Mouse (Mus musculus) ovary, postnatal 14 days (tissue): Measurements from ENCODE around the gene Itgal.
"Not testable (repeated sequence)": the region's sequence is repeated elsewhere in the genome, so short reads cannot be mapped to it uniquely, and the experiment has no call there.

Experiments
- DNase-seq: peaks from one replicate; pipeline ENCODE4 v3.0.0; 2022; ENCODE audit warnings: low spot score

Itgal gene

GRCm38 (mm10) chr7:127296098-127296497, at the start of gene Itgal:
Gene Itgal, plus strand, starts transcription at chr7:127296260.
- no peak for DNase-seq

DNA sequence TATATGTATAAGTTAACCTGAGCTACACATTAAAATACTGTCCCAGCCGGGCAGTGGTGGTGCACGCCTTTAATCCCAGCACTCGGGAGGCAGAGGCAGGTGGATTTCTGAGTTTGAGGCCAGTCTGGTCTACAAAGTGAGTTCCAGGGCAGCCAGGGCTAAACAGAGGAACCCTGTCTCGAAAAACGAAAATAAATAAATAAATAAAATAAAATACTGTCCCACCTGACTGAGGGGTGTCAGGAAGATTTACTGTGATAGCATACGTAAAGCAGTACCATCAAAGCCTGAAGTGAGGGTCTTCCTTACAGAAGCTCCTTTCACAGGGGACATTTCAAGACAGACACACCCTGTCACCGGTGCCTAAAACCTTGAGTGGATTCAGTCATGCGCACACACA, 45.5 kb upstream of the Itgal start:
- not testable (repeated sequence) for DNase-seq

DNA sequence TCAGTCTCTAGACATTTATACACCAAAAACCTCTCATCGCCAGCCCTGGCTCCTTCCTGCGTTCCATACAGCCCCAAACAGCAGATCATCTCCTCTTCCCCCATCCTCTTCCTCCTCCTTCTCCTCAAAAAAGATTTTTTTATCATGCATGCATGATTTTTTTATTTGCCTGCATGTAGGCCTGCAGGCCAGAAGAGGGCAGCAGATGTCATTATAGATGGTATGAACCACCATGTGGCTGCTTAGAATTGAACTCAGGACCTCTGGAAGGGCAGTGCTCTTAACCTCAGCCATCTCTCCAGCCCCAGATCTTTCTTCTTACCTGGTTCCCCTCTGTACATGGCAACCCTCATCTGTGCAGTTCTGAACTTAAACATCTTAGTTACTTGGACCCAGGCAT, 43.6 kb upstream of the Itgal start:
- no peak for DNase-seq

DNA sequence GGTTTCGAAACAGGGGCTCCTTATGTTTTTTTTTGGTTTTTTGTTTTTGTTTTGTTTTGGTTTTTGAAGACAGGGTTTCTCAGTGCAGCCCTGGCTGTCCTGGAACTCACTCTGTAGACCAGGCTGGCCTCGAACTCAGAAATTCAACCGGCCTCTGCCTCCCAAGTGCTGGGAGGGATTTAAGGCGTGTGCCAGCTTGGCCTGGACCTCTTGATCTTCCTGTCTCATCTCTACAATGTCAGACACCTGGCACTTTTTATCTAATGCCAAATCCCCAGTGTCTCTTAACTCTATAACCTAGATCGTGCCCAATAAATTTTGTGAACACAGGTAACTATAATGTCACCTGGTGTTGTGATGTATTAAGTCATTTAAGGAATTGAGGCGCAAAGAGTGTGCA, 42.7 kb upstream of the Itgal start:
- no peak for DNase-seq

GRCm38 (mm10) chr7:127253821-127254769, 42.0 kb upstream of the Itgal start:
- peak; percentile 85 for DNase-seq

GRCm38 (mm10) chr7:127255008-127255407, 41.1 kb upstream of the Itgal start:
- no peak for DNase-seq

- DNase-seq = no peak
These were observed 40.1 kb upstream of the Itgal start for GRCm38 (mm10) chr7:127255965-127256364.

DNA sequence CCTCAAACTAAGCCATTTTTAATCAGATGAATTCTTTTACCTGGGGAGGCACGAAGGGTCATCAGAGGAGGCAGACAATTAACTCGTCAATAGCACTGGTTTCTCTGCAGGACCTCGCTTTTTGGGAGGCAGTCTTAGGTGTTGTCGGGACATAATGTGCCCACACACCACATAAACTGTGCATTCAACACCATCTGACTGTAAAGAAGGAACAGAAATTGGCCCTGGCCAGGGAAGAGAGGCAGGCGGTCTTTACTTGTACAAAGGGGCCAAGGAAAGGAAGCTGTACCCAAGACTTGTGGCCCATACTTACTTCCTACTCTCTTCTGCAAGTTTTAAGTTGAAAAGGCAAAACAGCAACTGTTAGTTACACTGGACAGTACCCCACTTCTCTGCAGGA, 39.5 kb upstream of the Itgal start:
- no peak for DNase-seq

DNA sequence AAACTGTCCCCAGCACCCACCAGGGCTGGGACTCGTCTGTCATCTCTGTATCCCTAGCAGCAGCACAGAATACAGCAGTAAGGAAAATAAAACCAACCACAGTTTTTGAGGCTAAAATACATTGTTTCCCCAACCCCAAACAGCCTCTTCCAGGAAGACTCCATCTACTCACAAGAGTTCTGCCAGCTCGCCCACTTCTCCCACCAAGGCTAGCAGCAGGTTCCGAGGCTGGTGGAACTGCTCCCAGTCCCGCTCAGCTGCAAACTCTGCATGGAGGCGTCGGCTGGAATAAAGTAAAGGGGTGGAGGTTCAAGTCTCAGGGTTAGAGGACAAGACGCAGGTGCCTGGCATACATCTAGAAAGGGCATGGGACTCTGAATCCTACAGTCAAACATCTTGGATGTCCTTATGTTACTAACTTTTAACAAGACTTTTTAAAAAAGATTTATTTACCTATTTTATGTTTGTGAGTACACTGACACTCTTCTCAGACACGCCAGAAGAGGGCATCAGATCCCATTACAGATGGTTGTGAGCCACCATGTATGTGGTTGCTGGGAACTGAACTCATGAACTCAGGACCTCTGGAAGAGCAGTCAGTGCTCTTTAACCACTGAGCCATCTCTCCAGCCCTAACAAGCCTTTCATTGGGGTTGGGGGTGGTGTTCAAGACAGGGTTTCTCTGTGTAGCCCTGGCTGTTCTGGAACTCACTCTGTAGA, 36.7 kb upstream of the Itgal start:
- no peak for DNase-seq

DNA sequence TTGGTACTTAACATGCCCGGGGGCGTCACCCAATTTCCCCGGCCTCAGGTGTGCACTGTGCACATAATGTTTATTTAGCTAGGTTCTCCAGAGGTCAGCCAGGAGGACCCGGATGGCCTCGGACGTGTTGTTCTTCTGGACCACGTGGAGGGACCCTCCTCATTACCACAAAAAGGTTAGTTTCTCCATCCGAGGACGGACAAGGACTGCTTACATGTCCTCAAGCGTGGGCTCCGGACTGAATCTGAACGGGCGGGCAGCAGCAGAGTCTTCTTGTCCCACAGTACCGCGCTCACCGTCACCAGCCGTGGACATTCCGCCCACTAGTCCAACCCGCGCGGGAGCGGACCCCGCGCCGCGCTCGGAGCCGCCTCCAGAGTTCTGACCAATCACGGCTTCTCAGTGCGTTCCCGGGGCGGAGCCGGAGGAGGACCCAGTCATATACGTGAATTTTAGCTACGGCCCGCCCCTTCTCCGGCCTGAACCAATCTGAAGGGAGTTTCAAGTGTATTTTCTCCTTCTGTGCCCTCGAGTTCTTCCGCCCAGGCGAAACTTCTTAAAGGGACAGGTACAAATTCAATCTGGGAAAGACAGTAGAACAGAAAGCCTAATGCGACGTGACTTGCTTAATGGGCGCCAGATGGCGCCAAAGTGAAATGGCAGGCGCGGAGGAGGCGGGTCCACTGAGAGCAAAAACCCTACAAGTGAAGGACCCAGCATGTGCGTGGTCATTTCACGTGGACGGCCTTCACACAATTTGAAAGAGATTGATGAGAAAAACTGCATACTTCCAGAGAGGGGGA, 35.5 kb upstream of the Itgal start, which contains the start of gene Dctpp1:
Gene Dctpp1, minus strand, starts transcription at position 401 of the 803 bp plus-strand sequence.
- DNase-seq = peak; percentile 88

DNA sequence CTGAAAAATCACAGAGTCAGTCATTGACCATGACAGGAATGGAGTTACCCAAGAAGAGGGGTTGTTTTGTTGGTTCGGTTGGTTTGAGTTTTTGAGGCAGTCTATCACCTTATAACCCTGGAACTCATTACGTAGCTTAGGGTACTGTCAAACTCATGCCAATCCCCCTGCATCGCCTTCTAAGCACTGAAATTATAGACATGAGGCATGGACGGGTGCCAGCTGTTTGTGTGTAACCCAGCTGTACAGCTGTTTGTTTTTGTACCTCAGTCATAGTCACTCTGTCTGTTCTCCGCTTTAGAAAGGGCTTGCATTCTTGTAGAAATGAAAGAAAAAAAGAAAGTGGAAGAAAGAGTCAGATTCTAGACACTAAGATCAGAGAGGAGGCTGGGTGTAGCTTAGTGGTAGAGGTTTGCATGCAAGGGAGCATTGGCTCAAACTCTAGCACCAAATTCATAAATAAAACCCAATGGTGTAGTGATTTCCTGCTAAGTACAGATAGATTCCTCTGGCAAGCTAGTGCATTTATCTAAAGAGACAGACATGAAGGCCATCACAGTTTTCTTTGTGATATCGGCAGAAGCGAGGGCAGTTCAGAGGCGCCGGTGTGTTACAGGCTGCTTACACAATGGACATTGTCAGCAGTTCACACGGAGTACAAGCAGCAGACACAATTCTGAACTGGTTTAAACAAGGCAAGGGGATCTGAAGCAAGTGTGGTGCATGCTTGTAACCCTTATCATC, 33.7 kb upstream of the Itgal start:
- no peak for DNase-seq

- DNase-seq = no peak
These were observed 32.5 kb upstream of the Itgal start for GRCm38 (mm10) chr7:127263526-127263925.

DNA sequence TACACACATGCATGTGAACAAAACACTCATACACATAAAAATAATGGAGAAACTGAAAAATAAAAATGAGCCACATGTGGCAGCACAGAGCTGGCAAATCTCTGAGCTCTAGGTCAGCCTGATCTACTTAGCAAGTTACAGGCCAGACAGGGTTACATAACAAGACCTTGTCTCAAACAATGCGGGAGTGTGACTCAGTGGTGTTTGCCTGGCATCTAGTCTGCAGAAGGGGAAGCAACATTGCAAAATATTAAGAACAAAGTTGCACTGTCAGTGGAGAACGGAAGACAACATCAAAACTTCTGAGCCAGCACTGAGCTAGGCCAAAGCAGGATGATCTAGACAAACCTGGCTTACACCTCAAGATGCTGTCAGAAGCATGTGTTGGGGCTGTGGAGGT, 25.8 kb upstream of the Itgal start:
- DNase-seq = no peak

DNA sequence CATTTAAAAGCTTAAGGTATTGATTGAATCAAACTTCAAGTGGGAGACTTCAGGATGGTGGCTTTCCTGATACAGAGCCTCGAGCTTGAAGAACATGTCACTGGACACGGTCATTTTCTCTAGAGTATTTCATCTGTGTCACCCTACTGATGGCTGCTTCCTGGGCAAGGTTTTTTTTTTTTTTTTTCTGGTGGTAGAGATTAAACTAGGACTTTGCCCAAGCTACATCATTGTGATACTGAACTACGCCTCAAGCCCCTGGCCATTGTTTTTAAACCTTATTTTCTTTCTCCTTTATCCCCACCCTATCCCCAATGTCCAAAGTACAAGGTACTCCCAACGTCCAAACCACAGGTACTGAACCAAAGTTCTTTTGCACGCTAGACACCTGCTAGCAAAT, 25.4 kb upstream of the Itgal start:
- no peak for DNase-seq

DNA sequence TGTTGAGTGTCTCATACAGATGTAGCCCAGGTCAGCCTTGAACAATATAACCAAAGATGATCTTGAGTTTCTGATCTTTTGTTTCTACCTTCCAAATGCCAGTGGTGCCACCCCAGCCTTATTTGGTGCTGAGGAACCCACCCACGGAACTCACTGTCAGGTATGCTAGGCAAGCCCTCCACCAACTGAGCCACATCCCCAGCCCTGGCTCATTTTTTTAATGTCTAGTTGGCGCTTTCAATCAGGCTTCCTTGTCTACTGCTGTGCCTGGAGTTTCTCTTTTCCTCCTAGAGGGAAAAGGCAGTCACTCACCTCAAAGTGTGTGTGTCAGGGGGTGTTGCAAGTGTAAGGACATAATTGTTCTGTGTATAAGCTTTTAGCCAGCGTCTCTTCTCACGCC, 25.0 kb upstream of the Itgal start:
- no peak for DNase-seq

DNA sequence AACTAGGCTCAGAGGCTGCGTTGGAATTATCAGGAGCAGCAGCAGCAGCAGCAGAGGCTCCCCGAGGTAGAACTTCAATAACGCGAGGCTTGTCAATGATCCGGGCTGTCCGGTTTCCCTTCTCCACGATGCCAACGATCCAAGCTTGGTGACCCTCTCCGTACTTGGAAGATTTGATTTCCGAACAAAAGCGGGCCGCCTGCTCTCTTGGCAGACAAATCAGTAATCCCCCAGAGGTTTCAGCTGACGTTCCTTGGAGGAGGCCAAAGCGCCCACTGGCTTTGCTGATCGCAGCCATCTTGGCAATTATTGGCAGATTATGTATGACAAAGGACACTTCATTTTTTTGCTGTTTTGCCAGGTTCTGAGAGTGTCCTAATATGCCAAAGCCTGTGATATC, 23.5 kb upstream of the Itgal start:
- DNase-seq = no peak

DNA sequence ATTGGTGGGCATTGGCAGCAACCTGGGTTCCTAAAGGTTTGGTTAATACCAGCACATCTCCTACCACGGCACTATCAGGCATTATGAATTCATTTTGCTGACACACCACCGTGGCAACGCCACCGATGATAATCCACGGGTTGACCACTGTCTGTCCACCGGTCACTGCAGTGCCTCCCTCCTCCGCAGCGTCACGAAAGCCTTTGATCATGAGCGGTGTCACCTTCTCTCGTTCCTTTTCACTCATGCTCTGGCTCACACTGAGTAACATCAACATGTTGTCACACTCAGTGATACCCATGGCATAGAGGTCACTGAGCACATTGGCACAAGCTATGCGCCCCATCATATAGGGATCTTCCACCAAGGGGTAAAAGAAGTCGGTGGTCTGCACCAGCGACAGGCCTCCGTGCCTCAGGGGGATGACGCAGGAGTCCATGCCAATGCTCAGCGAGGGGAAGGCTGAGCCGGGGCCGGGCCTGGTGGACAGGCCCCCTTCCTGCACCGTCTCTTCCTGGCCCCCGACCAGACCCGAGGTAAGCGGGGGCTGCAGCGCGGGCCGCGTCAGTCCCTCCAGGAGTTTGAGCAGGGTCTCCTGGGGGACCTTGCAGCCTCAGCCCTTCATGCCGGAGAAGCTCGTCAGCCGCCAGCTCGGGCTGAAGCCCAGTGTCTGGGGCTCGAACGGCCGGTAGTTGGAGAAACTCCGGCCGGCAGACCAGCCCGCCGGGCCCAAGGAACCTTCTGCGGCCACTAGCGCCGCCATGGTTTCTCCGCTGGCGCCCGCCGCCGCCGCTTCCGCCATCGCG, 22.7 kb upstream of the Itgal start:
- peak; percentile 28 for DNase-seq

- DNase-seq = peak; percentile 98
These were observed 21.9 kb upstream of the Itgal start, which contains the start of gene Sephs2 for GRCm38 (mm10) chr7:127273925-127274789. Gene Sephs2, minus strand, starts transcription at chr7:127274055.

- DNase-seq = no peak
These were observed 19.5 kb upstream of the Itgal start for GRCm38 (mm10) chr7:127276519-127276961.

- DNase-seq = no peak
These were observed 17.7 kb upstream of the Itgal start for GRCm38 (mm10) chr7:127278311-127278710.
